In genomic region chr9:13611561-13611960, GRCm38 (mm10) we compare ENCODE assay signal across 14 mouse cellular contexts.
DNase-seq lines count a peak whose midpoint lies in the region; ATAC-seq lines count a peak whose summit lies in the region.
"Had no signal": no experiment of that assay in that cellular context is flagged by ENCODE, and none has a peak within 500 bp of the region (broad histone marks: within the 10 kb centered on the region; RNA-seq: fewer than 3 reads in every experiment).

No protein-coding gene starts in this region.

- DNase-seq in midbrain, embryonic 11.5 days (ENCODE audit: low spot score, missing footprints): peak; percentile 17
- peak; percentile 69 for DNase-seq in fibroblast of lung, adult 2 months (ENCODE audit: low read depth)
- DNase-seq in cerebellum, adult 9-10 months: no peak
- no peak for DNase-seq in gastrocnemius, adult 18-20 months (ENCODE audit: low spot score)
- DNase-seq: cerebellum, adult 11-12 months had no signal

- no peak overlapping the region for H3K9ac ChIP-seq in heart, embryonic 15.5 days
- H3K9ac ChIP-seq in heart, embryonic 12.5 days: no peak overlapping the region
- no peak overlapping the region for H3K9ac ChIP-seq in midbrain, embryonic 11.5 days (ENCODE audit: low read length)
- no peak overlapping the region for H3K9ac ChIP-seq in midbrain, embryonic 13.5 days (replicated peaks)
- no peak overlapping the region for H3K9ac ChIP-seq in stomach, embryonic 15.5 days
- H3K9ac ChIP-seq: embryonic facial prominence, embryonic 12.5 days; liver, embryonic 14.5 days; neural tube, embryonic 13.5 days had no signal

- H3K36me3 ChIP-seq in heart, embryonic 15.5 days: no peaks in the 10 kb centered on the region
- no peaks in the 10 kb centered on the region for H3K36me3 ChIP-seq in heart, embryonic 12.5 days
- H3K36me3 ChIP-seq in midbrain, embryonic 11.5 days (ENCODE audit: control insufficient read depth, insufficient read depth, low read length): no peaks in the 10 kb centered on the region
- H3K36me3 ChIP-seq in midbrain, embryonic 13.5 days: no peaks in the 10 kb centered on the region
- no peaks in the 10 kb centered on the region for H3K36me3 ChIP-seq in stomach, embryonic 15.5 days
- H3K36me3 ChIP-seq: embryonic facial prominence, embryonic 12.5 days; midbrain, embryonic 10.5 days; neural tube, embryonic 13.5 days had no signal

- no peak overlapping the region for H3K4me3 ChIP-seq in heart, embryonic 15.5 days
- H3K4me3 ChIP-seq in heart, embryonic 12.5 days: no peak overlapping the region
- no peak overlapping the region for H3K4me3 ChIP-seq in midbrain, embryonic 11.5 days (ENCODE audit: low read depth, low read length)
- no peak overlapping the region for H3K4me3 ChIP-seq in midbrain, embryonic 13.5 days (replicated peaks)
- H3K4me3 ChIP-seq in stomach, embryonic 15.5 days (replicated peaks): no peak overlapping the region
- H3K4me3 ChIP-seq: embryonic facial prominence, embryonic 12.5 days; midbrain, embryonic 10.5 days; neural tube, embryonic 13.5 days had no signal

- no peak for ATAC-seq in heart, embryonic 15.5 days (replicated peaks; ENCODE audit: insufficient number of reproducible peaks, insufficient read depth, low FRiP score, low read depth)
- ATAC-seq in heart, embryonic 12.5 days (ENCODE audit: insufficient number of reproducible peaks, low FRiP score): no peak
- no peak for ATAC-seq in midbrain, embryonic 11.5 days (ENCODE audit: low FRiP score)
- no peak for ATAC-seq in midbrain, embryonic 13.5 days
- ATAC-seq in stomach, embryonic 15.5 days (ENCODE audit: insufficient read depth, low FRiP score, low read depth): peak; percentile 47; the same call in 1 of the 2 replicates
- ATAC-seq: activated CD4-positive, CD25-positive, alpha-beta regulatory T cell, adult 4 months had no signal

- no peaks in the 10 kb centered on the region for H3K27me3 ChIP-seq in heart, embryonic 15.5 days
- no peaks in the 10 kb centered on the region for H3K27me3 ChIP-seq in heart, embryonic 12.5 days (replicated peaks)
- H3K27me3 ChIP-seq in midbrain, embryonic 11.5 days (ENCODE audit: control insufficient read depth, insufficient read depth, low read length): no peaks in the 10 kb centered on the region
- no peaks in the 10 kb centered on the region for H3K27me3 ChIP-seq in midbrain, embryonic 13.5 days
- no peaks in the 10 kb centered on the region for H3K27me3 ChIP-seq in stomach, embryonic 15.5 days (replicated peaks)
- H3K27me3 ChIP-seq: embryonic facial prominence, embryonic 12.5 days; neural tube, embryonic 13.5 days had no signal

- peak overlapping the region; percentile 61 for H3K27ac ChIP-seq in heart, embryonic 15.5 days
- H3K27ac ChIP-seq in heart, embryonic 12.5 days (ENCODE audit: poor library complexity, severe bottlenecking): no peak overlapping the region
- no peak overlapping the region for H3K27ac ChIP-seq in midbrain, embryonic 11.5 days (ENCODE audit: low read depth, low read length)
- H3K27ac ChIP-seq in midbrain, embryonic 13.5 days: no peak overlapping the region
- H3K27ac ChIP-seq in stomach, embryonic 15.5 days: no peak overlapping the region
- H3K27ac ChIP-seq: liver, embryonic 14.5 days; midbrain, embryonic 10.5 days; neural tube, embryonic 13.5 days had no signal

- H3K4me1 ChIP-seq in heart, embryonic 15.5 days (replicated peaks): peaks cover 23% of the 10 kb centered on the region
- H3K4me1 ChIP-seq in heart, embryonic 12.5 days (replicated peaks): peaks cover 41% of the 10 kb centered on the region
- peaks cover 6% of the 10 kb centered on the region for H3K4me1 ChIP-seq in midbrain, embryonic 11.5 days (ENCODE audit: control insufficient read depth, insufficient read depth, low read length)
- peaks cover 19% of the 10 kb centered on the region for H3K4me1 ChIP-seq in midbrain, embryonic 13.5 days (replicated peaks)
- peaks cover 15% of the 10 kb centered on the region for H3K4me1 ChIP-seq in stomach, embryonic 15.5 days

- H3K4me2 ChIP-seq in heart, embryonic 15.5 days: no peak overlapping the region
- no peak overlapping the region for H3K4me2 ChIP-seq in heart, embryonic 12.5 days
- H3K4me2 ChIP-seq in midbrain, embryonic 11.5 days: no peak overlapping the region
- no peak overlapping the region for H3K4me2 ChIP-seq in midbrain, embryonic 13.5 days (replicated peaks)
- no peak overlapping the region for H3K4me2 ChIP-seq in stomach, embryonic 15.5 days
- H3K4me2 ChIP-seq: embryonic facial prominence, embryonic 12.5 days; neural tube, embryonic 13.5 days had no signal

- 49% methylated on average over 3 of the region's 3 CpGs for WGBS in heart, embryonic 15.5 days
- 54% methylated on average over 3 of the region's 3 CpGs for WGBS in heart, embryonic 12.5 days
- 91% methylated on average over 3 of the region's 3 CpGs for WGBS in midbrain, embryonic 11.5 days
- 94% methylated on average over 3 of the region's 3 CpGs for WGBS in midbrain, embryonic 13.5 days
- 35% methylated on average over 3 of the region's 3 CpGs for WGBS in stomach, embryonic 15.5 days

- H3K9me3 ChIP-seq in heart, embryonic 15.5 days (replicated peaks): no peaks in the 10 kb centered on the region
- no peaks in the 10 kb centered on the region for H3K9me3 ChIP-seq in heart, embryonic 12.5 days (replicated peaks)
- H3K9me3 ChIP-seq in midbrain, embryonic 11.5 days (ENCODE audit: control insufficient read depth, low read length): no peaks in the 10 kb centered on the region
- H3K9me3 ChIP-seq in midbrain, embryonic 13.5 days: no peaks in the 10 kb centered on the region
- H3K9me3 ChIP-seq in stomach, embryonic 15.5 days: no peaks in the 10 kb centered on the region
- H3K9me3 ChIP-seq: embryonic facial prominence, embryonic 12.5 days; midbrain, embryonic 10.5 days; neural tube, embryonic 13.5 days had no signal

Comparison
In these comparisons a context has a peak if more than half of its experiments do, and no peak if none do; other contexts are left out.
1. DNase-seq: peak in midbrain, embryonic 11.5 days (single experiment) and fibroblast of lung, adult 2 months (single experiment); none in cerebellum, adult 9-10 months (single experiment) and gastrocnemius, adult 18-20 months (single experiment).